Mouse (Mus musculus) liver, embryonic 16.5 days (tissue): ENCODE results near the gene Antxrl. TPM values are rescaled to one million over a fixed set of nuclear protein-coding genes. Genes with fewer than 3 reads are reported as not detected.

Experiments
- ATAC-seq: fragments of 200-750 bp; cut with Nextera tagmentation; 2 replicates; pipeline ENCODE4 v1.8.0; 2017; ENCODE audit warnings: low read depth, mild to moderate bottlenecking, moderate number of reproducible peaks, moderate library complexity
- H3K27ac ChIP-seq: fragments of 300-500 bp; sonication (generic); 2 replicates; pipeline ENCODE4 v1.5.1; 2014; ENCODE audit warnings: mild to moderate bottlenecking, low read length
- H3K27me3 ChIP-seq: fragments of 300-500 bp; sonication (generic); 2 replicates; pipeline ENCODE4 v1.6.1; 2014; ENCODE audit warnings: low read depth, low read length, mixed read lengths; ENCODE audit not compliant: control insufficient read depth, insufficient read depth
- H3K36me3 ChIP-seq: fragments of 300-500 bp; sonication (generic); 2 replicates; pipeline ENCODE4 v1.6.1; 2014; ENCODE audit warnings: mild to moderate bottlenecking; ENCODE audit not compliant: control insufficient read depth, insufficient read depth
- H3K4me1 ChIP-seq: fragments of 300-500 bp; sonication (generic); 2 replicates; pipeline ENCODE4 v1.6.1; 2014; ENCODE audit warnings: low read depth, low read length, mixed read lengths; ENCODE audit not compliant: control insufficient read depth
- H3K4me2 ChIP-seq: fragments of 300-500 bp; sonication (generic); 2 replicates; pipeline ENCODE4 v1.6.1; 2014; ENCODE audit warnings: low read depth, low read length, mixed read lengths
- H3K4me3 ChIP-seq: fragments of 300-500 bp; sonication (generic); 2 replicates; pipeline ENCODE4 v1.5.1; 2014; ENCODE audit warnings: low read depth, mild to moderate bottlenecking, low read length
- H3K9ac ChIP-seq: fragments of 300-500 bp; sonication (generic); 2 replicates; pipeline ENCODE4 v1.6.1; 2014; ENCODE audit warnings: low read depth, low read length
- H3K9me3 ChIP-seq: fragments of 300-500 bp; sonication (generic); replicated peaks from 2 replicates; pipeline ENCODE4 v1.6.1; 2016; ENCODE audit warnings: low read length; ENCODE audit not compliant: control insufficient read depth
- WGBS: fragments of 180-500 bp; shearing (Covaris S2); extraction: QIAGEN DNeasy Blood & Tissue Kit; methylation state at CpG from one replicate; pipeline ENCODE4 v1.1.7; 2014; ENCODE audit not compliant: insufficient replicate concordance; 5-methylcytosine and 5-hydroxymethylcytosine counted together
- polyA plus RNA-seq: library from polyadenylated mRNA; unstranded; fragments of >200 nt; fragmentation: Nextera tagmentation; extraction: Ambion mirVana; gene quantifications from 2 replicates; pipeline ENCODE4 v1.2.1, GENCODE M21; 2015

Gene Antxrl
- polyA plus RNA-seq, 1 experiment from 2014 or later = not detected

DNA sequence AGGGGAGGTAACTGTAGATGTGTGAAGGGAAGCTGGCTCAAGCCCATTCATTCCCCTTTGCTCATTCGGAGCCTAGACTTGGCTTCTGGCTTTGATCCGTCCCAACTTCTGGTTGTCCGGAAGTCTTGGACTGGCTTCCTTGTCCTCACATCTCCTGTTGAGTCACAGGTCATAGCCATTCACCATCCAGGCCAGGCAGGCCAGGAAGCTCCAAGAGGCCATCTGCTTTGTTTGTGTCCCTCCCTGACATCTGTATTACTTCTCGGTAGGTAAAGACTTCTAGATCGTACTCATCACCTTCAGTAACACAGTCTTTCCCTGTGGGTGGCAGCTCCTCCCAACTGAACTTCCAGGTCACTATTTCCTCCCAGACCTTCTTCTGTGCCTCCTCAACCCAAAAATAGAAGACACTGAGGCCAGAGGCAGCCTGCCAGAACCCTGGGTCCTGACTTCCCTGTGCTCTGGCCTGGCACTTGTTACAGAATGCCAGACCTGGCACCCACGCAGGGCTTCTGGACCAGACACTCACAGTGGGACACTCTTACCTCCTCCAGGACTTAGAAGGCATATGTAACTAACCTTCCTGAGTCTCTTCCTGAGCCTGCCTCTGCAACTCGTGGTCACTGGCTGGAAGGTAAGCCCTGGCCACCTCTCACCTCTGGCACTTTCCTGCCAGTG, 66.7 kb downstream of the Antxrl start:
- H3K27me3 ChIP-seq = no peaks in the 10 kb centered on the region
- no peaks in the 10 kb centered on the region for H3K9me3 ChIP-seq
- no peak overlapping the region for H3K4me3 ChIP-seq
- H3K36me3 ChIP-seq = no peaks in the 10 kb centered on the region
- WGBS = 50% methylated on average over 7 of the region's 7 CpGs
- ATAC-seq = no peak
- no peak overlapping the region for H3K4me2 ChIP-seq
- no peak overlapping the region for H3K27ac ChIP-seq
- H3K9ac ChIP-seq = no peak overlapping the region
- no peaks in the 10 kb centered on the region for H3K4me1 ChIP-seq

- ATAC-seq = no peak
- Histone ChIP-seq H3K4me1 (no peaks in the 10 kb centered on the region), H3K36me3 (no peaks in the 10 kb centered on the region), H3K4me3 (no peak overlapping the region), H3K4me2 (no peak overlapping the region), H3K9ac (no peak overlapping the region), H3K9me3 (no peaks in the 10 kb centered on the region), H3K27me3 (no peaks in the 10 kb centered on the region), H3K27ac (no peak overlapping the region)
- WGBS = 54% methylated on average over 12 of the region's 12 CpGs
Measured at GRCm38 (mm10) chr14:34120016-34120910, 67.8 kb downstream of the Antxrl start.

DNA sequence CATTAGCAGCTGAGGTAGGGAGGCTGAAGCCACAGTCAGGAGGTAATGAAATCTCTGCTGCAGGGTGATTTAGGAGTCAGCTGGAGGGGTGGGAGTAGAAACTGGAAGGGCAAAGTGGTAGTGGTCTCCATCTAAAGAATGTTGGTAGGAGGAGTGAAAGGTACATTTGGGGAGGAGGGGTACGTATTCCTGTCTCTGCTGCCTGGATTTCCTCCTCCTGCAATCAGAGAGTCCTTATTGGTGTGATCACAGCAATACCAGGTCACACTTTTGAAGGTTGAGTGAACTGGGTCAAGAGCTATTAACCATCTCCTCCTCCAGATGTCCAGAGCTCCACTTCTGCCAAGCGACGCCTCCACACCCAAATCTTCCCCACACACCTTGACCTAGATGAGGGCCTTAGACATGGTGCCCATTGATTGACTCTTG, 68.4 kb downstream of the Antxrl start:
- no peak overlapping the region for H3K4me2 ChIP-seq
- H3K9me3 ChIP-seq = no peaks in the 10 kb centered on the region
- H3K4me3 ChIP-seq = no peak overlapping the region
- H3K27ac ChIP-seq = no peak overlapping the region
- no peak for ATAC-seq
- H3K36me3 ChIP-seq = no peaks in the 10 kb centered on the region
- H3K9ac ChIP-seq = no peak overlapping the region
- H3K4me1 ChIP-seq = no peaks in the 10 kb centered on the region
- 79% methylated on average over 3 of the region's 3 CpGs for WGBS
- no peaks in the 10 kb centered on the region for H3K27me3 ChIP-seq

GRCm38 (mm10) chr14:34121691-34122090, 69.2 kb downstream of the Antxrl start:
- H3K36me3 ChIP-seq = no peaks in the 10 kb centered on the region
- H3K4me2 ChIP-seq = no peak overlapping the region
- H3K9ac ChIP-seq = no peak overlapping the region
- H3K4me3 ChIP-seq = no peak overlapping the region
- WGBS = 79% methylated on average over 4 of the region's 4 CpGs
- H3K4me1 ChIP-seq = no peaks in the 10 kb centered on the region
- no peaks in the 10 kb centered on the region for H3K9me3 ChIP-seq
- ATAC-seq = no peak
- H3K27me3 ChIP-seq = no peaks in the 10 kb centered on the region
- no peak overlapping the region for H3K27ac ChIP-seq

Other genes starting within 250 kb of the Antxrl start
- 5.3 and 6.3 TPM in 2 replicates for gene Gdf10, start 129.1 kb upstream of the Antxrl start, polyA plus RNA-seq
- 10.1 and 10.8 TPM in 2 replicates for gene Gdf2, start 111.7 kb upstream of the Antxrl start, polyA plus RNA-seq
- gene Rbp3, start 98.7 kb upstream of the Antxrl start, polyA plus RNA-seq = 0.04 and 0.05 TPM in 2 replicates
- not detected in 2 replicates for gene Zfp488, start 73.9 kb upstream of the Antxrl start, polyA plus RNA-seq
- not detected in 2 replicates for gene Gm30083, start 37.5 kb upstream of the Antxrl start, polyA plus RNA-seq
- gene Gm5460, start 35.9 kb upstream of the Antxrl start, polyA plus RNA-seq = not detected in 2 replicates
- 0.07 and 0.08 TPM in 2 replicates for gene Anxa8, start 33.3 kb downstream of the Antxrl start, polyA plus RNA-seq
- gene A630023A22Rik, start 50.0 kb downstream of the Antxrl start, polyA plus RNA-seq = not detected in 2 replicates
- not detected in 2 replicates for gene Npy4r, start 99.8 kb downstream of the Antxrl start, polyA plus RNA-seq
- 0.02 and 0.09 TPM in 2 replicates for gene Gprin2, start 148.9 kb downstream of the Antxrl start, polyA plus RNA-seq
- 0.57 and 0.63 TPM in 2 replicates for gene Syt15, start 166.9 kb downstream of the Antxrl start, polyA plus RNA-seq